Mouse (Mus musculus) stomach, postnatal 0 days (tissue): ENCODE data around the gene Pxn. TPM values are rescaled to one million over a fixed set of nuclear protein-coding genes. Genes with fewer than 3 reads are reported as not detected.

Source experiments
- ATAC-seq: fragments of 200-750 bp; cut with Nextera tagmentation; 2 replicates; pipeline ENCODE4 v1.8.0; 2017; ENCODE audit not compliant: low FRiP score, low TSS enrichment
- DNase-seq: peaks from one replicate; pipeline ENCODE4 v3.0.0-alpha.2; 2016; ENCODE audit warnings: low spot score
- H3K27ac ChIP-seq: fragments of 300-500 bp; sonication (generic); replicated peaks from 2 replicates; pipeline ENCODE4 v1.5.1; 2014; ENCODE audit warnings: mild to moderate bottlenecking, control low read depth
- H3K27me3 ChIP-seq: fragments of 300-500 bp; sonication (generic); 2 replicates; pipeline ENCODE4 v1.6.1; 2014; ENCODE audit warnings: low read length; ENCODE audit not compliant: control insufficient read depth, insufficient read depth
- H3K36me3 ChIP-seq: fragments of 300-500 bp; sonication (generic); 2 replicates; pipeline ENCODE4 v1.6.1; 2014; ENCODE audit warnings: low read length, mixed read lengths; ENCODE audit not compliant: control insufficient read depth, insufficient read depth
- H3K4me1 ChIP-seq: fragments of 300-500 bp; sonication (generic); replicated peaks from 2 replicates; pipeline ENCODE4 v1.6.1; 2014; ENCODE audit warnings: antibody characterized with exemption; ENCODE audit not compliant: control insufficient read depth, insufficient read depth
- H3K4me2 ChIP-seq: fragments of 300-500 bp; sonication (generic); replicated peaks from 2 replicates; pipeline ENCODE4 v1.6.1; 2014; ENCODE audit warnings: low read depth, mild to moderate bottlenecking, control low read depth, moderate library complexity
- H3K4me3 ChIP-seq: fragments of 300-500 bp; sonication (generic); 2 replicates; pipeline ENCODE4 v1.5.1; 2014; ENCODE audit warnings: low read depth, low read length, control low read depth
- H3K9ac ChIP-seq: fragments of 300-500 bp; sonication (generic); 2 replicates; pipeline ENCODE4 v1.6.1; 2014; ENCODE audit warnings: mild to moderate bottlenecking, low read length, control low read depth, mixed read lengths
- H3K9me3 ChIP-seq: fragments of 300-500 bp; sonication (generic); 2 replicates; pipeline ENCODE4 v1.6.1; 2016; ENCODE audit warnings: low read length; ENCODE audit not compliant: control insufficient read depth
- CTCF ChIP-seq: IDR thresholded peaks from 2 replicates; pipeline ENCODE4 v1.5.1; 2016; ENCODE audit warnings: antibody characterized with exemption, low read depth, mild to moderate bottlenecking, moderate library complexity
- EP300 ChIP-seq: optimal IDR thresholded peaks from 2 replicates; pipeline ENCODE3; 2016; ENCODE audit warnings: antibody characterized with exemption
- WGBS: fragments of 180-500 bp; shearing (Covaris S2); extraction: QIAGEN DNeasy Blood & Tissue Kit; methylation state at CpG from one replicate; pipeline ENCODE4 v1.1.7; 2014; 5-methylcytosine and 5-hydroxymethylcytosine counted together
- polyA plus RNA-seq: library from polyadenylated mRNA; unstranded; fragments of >200 nt; fragmentation: Nextera tagmentation; extraction: Ambion mirVana; gene quantifications from 2 replicates; pipeline ENCODE4 v1.2.1, GENCODE M21; 2015

The Pxn gene
- polyA plus RNA-seq, 1 experiment from 2014 or later, result 21.1 TPM

DNA sequence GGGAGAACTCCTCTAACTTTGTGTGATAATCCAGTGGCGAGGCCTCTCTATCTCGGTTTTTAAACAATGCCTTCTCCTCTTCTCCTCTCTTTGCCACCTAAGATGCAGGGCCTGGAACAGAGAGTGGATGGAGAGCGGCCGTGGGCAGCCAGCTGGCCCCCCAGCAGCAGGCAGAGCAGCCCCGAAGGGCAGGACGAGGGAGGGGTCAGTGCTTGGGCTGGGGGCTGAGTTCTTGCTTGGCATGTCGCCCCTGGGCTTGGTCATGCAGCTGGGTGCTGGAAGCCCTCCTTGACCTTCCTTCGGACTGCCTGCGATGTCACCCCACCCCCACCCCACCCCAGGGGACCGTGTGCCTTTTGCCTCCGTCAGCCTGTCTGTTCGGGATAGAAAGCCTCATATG lies 44.9 kb downstream of the Pxn start:
- H3K9me3 ChIP-seq, result no peaks in the 10 kb centered on the region
- H3K4me3 ChIP-seq, result no peak overlapping the region
- H3K9ac ChIP-seq, result no peak overlapping the region
- WGBS, result 80% methylated on average over 12 of the region's 12 CpGs
- no peak overlapping the region for H3K4me2 ChIP-seq
- no peaks in the 10 kb centered on the region for H3K27me3 ChIP-seq
- ATAC-seq (no peak), DNase-seq (no peak)
- no peaks in the 10 kb centered on the region for H3K4me1 ChIP-seq
- H3K27ac ChIP-seq, result no peak overlapping the region
- TF ChIP-seq CTCF (no peak), EP300 (no peak)
- H3K36me3 ChIP-seq, result peaks cover 28% of the 10 kb centered on the region

DNA sequence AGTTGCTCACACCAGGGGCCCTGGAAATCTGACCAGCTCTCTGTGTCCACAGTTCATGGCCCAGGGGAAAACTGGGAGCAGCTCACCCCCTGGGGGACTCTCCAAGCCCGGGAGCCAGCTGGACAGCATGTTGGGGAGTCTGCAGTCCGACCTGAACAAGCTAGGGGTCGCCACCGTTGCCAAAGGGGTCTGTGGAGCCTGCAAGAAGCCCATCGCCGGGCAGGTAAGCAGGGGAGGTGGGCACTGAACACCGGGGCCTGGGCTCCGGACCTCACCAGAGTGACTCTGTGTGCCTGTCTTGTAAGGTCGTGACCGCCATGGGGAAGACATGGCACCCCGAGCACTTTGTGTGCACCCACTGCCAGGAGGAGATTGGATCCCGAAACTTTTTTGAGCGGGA lies 45.3 kb downstream of the Pxn start:
- H3K9ac ChIP-seq, result no peak overlapping the region
- H3K9me3 ChIP-seq, result no peaks in the 10 kb centered on the region
- WGBS, result 79% methylated on average over 13 of the region's 13 CpGs
- no peaks in the 10 kb centered on the region for H3K27me3 ChIP-seq
- no peaks in the 10 kb centered on the region for H3K4me1 ChIP-seq
- ATAC-seq (no peak), DNase-seq (no peak)
- H3K36me3 ChIP-seq, result peaks cover 26% of the 10 kb centered on the region
- H3K4me2 ChIP-seq, result no peak overlapping the region
- TF ChIP-seq CTCF, result no peak
- TF ChIP-seq EP300, result no peak
- H3K4me3 ChIP-seq, result no peak overlapping the region
- no peak overlapping the region for H3K27ac ChIP-seq

DNA sequence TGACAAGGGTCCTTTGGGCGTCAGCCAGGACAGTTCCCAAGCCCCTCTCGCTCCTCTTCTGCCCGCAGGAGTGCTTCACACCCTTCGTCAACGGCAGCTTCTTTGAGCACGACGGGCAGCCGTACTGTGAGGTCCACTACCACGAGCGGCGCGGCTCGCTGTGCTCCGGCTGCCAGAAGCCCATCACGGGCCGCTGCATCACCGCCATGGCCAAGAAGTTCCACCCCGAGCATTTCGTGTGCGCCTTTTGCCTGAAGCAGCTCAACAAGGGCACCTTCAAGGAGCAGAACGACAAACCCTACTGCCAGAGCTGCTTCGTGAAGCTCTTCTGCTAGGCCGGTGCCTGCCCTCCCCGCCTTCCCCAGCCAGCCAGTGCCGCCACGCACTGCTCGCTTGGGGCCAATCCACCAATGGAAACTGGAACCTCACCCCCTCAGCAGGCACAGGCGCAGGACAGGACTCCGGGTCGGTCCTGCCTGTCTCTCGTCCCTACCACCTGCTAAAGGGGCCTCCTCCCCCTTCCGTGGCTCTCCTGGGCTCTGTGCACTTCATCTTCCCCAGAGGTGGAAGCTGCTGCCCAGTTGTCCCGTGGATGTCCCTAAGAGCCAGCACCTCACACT lies 47.4 kb downstream of the Pxn start:
- H3K9me3 ChIP-seq, result no peaks in the 10 kb centered on the region
- DNase-seq, result no peak
- 89% methylated on average over 33 of the region's 33 CpGs for WGBS
- no peak for ATAC-seq
- H3K4me2 ChIP-seq, result no peak overlapping the region
- TF ChIP-seq EP300, result no peak
- no peak for TF ChIP-seq CTCF
- H3K36me3 ChIP-seq, result peaks cover 23% of the 10 kb centered on the region
- H3K27me3 ChIP-seq, result no peaks in the 10 kb centered on the region
- no peak overlapping the region for H3K9ac ChIP-seq
- H3K27ac ChIP-seq, result no peak overlapping the region
- H3K4me1 ChIP-seq, result no peaks in the 10 kb centered on the region
- H3K4me3 ChIP-seq, result no peak overlapping the region

DNA sequence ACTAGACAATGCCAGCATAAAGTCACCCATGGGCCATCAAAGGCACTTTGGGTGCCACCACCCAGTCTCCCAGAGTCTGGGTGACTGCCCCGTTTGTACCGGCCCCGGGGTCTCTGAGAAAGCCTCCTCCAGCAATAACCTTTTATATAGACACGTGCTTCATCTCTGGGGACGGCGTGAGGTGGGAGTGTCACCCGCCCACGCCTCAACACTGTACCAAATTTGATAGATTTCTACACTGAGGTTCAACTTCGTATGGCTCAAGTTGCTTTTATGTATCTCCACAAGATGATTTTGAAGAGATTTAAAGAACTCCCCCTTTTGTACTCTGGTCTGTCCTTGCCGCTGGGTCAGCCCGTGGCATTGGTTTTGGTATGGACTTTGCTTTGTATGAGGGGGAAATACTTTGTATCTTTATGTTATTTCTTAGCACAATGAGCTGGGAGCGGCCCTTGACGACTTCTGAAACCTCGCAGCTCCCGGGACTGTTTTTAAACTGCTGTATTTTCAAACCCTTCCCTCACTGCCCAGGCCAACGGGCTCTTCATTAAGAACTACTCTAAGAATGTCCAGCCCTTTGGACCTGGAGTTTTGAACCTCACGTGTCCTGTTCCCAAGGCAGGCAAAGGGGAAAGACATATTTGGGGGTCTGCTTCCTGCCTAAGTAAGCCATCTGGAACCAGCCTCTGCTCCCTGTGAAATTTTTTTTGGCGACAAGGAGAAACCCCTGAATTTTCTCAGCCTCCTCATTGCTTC lies 48.2 kb downstream of the Pxn start:
- H3K27ac ChIP-seq, result no peak overlapping the region
- no peak for TF ChIP-seq CTCF
- TF ChIP-seq EP300, result no peak

DNA sequence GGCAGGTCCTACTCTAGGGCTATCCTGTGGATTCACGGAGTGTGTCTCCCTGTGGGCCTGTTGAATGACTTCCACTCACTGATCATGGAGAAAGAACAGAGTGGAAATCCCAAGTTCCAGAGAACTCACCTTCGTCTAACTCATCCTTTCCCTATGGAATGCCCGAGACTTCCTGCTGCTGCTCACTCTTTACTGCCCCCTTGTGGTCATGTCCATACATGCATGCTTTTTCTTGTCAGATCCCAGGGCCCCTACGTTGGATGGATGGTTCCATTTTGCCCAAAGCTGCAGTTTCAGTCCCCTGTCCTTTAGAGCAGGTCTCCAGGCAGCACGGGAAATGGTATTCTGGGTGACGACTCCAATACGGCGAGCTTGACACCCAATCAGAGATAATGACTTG lies 49.7 kb downstream of the Pxn start:
- no peak overlapping the region for H3K4me2 ChIP-seq
- ATAC-seq (no peak), DNase-seq (peak; percentile 83)
- 0 out of 2 replicates have a peak, but pooled peaks cover 3% of the 10 kb centered on the region for H3K4me1 ChIP-seq
- 14% methylated on average over 8 of the region's 8 CpGs for WGBS
- H3K9ac ChIP-seq, result no peak overlapping the region
- TF ChIP-seq CTCF (peak; percentile 99), EP300 (no peak)
- H3K27ac ChIP-seq, result 0 out of 2 replicates have a peak overlapping the region, but pooled peaks have one; percentile 13
- no peaks in the 10 kb centered on the region for H3K9me3 ChIP-seq
- no peak overlapping the region for H3K4me3 ChIP-seq
- H3K27me3 ChIP-seq, result no peaks in the 10 kb centered on the region
- peaks cover 18% of the 10 kb centered on the region for H3K36me3 ChIP-seq

More for the DNA sequence above, 48.2 kb downstream of the Pxn start:
- no peaks in the 10 kb centered on the region for H3K9me3 ChIP-seq
- H3K4me2 ChIP-seq, result no peak overlapping the region
- H3K4me3 ChIP-seq, result no peak overlapping the region
- peaks cover 20% of the 10 kb centered on the region for H3K36me3 ChIP-seq
- ATAC-seq (no peak), DNase-seq (no peak)
- H3K4me1 ChIP-seq, result no peaks in the 10 kb centered on the region
- no peak overlapping the region for H3K9ac ChIP-seq
- 86% methylated on average over 18 of the region's 18 CpGs for WGBS
- no peaks in the 10 kb centered on the region for H3K27me3 ChIP-seq

DNA sequence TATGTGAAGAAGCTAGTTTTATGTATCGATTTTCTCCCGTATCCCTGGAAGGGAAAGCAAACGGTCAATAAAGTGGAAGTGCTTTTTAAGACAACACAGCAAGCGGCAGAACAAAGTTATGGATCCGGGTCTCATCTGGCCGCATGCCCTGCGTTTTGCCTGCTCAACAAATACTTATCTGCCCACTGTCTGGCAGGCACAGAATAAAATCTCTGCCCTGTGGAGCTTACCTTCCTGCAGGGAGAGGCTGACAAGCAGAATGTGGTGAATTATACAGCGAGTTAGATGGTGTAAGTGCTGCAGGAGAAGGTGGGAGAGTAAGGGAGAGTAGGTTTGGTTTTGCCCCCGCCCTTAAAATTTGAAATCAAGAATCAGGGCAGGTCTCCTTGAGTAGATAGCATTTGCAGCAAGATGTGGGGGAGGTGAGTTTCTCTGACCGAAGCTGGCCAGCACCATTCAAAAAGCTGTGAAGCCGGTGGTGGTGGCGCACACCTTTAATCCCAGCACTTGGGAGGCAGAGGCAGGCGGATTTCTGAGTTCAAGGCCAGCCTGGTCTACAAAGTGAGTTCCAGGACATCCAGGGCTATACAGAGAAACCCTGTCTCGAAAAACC lies 51.8 kb downstream of the Pxn start:
- whole genome bisulfite sequencing, result 90% methylated on average over 14 of the region's 14 CpGs
- no peak overlapping the region for H3K9ac ChIP-seq

More for the DNA sequence above, 51.8 kb downstream of the Pxn start:
- TF ChIP-seq CTCF, result no peak
- no peak for TF ChIP-seq EP300
- H3K27me3 ChIP-seq, result no peaks in the 10 kb centered on the region
- 0 out of 2 replicates have a peak, but pooled peaks cover 3% of the 10 kb centered on the region for H3K4me1 ChIP-seq
- no peaks in the 10 kb centered on the region for H3K9me3 ChIP-seq
- DNase-seq (no peak), ATAC-seq (no peak)
- peaks cover 21% of the 10 kb centered on the region for H3K36me3 ChIP-seq
- no peak overlapping the region for H3K4me2 ChIP-seq
- no peak overlapping the region for H3K27ac ChIP-seq
- no peak overlapping the region for H3K4me3 ChIP-seq
